Mouse (Mus musculus): ENCODE measurements around the gene Ralgps1. TPM values are rescaled to one million over a fixed set of nuclear protein-coding genes. Genes with fewer than 3 reads are reported as not detected.

Ralgps1 gene
- polyA plus RNA-seq, 1 experiment = 0.47 TPM

- H3ac ChIP-seq (ENCODE audit: control insufficient read depth, insufficient read length, low read depth) = no peak overlapping the region
- H3K4me3 ChIP-seq (ENCODE audit: insufficient read depth, poor library complexity, severe bottlenecking) = no peak overlapping the region
- peaks cover 99% of the 10 kb centered on the region for H3K36me3 ChIP-seq (ENCODE audit: control insufficient read depth, insufficient read depth)
- H3K79me3 ChIP-seq (ENCODE audit: low read depth) = peaks cover 32% of the 10 kb centered on the region
- TF ChIP-seq USF1 (IDR thresholded peaks at IDR 0.05; ENCODE audit: low read depth) = no peak
- TF ChIP-seq CEBPB (IDR thresholded peaks at IDR 0.05; ENCODE audit: low read depth) = no peak
- no peak for TF ChIP-seq CTCF (IDR thresholded peaks at IDR 0.05; ENCODE audit: control insufficient read depth, insufficient read depth, insufficient read length)
- no peak for TF ChIP-seq MAX (IDR thresholded peaks at IDR 0.05)
- TF ChIP-seq MYOG (IDR thresholded peaks at IDR 0.05; ENCODE audit: control insufficient read depth, extremely low read depth, insufficient read length) = no peak
- no peak for TF ChIP-seq FOSL1 (IDR thresholded peaks at IDR 0.05; ENCODE audit: insufficient read depth, low read length, poor library complexity, severe bottlenecking)
- TF ChIP-seq MYOD1 (IDR thresholded peaks at IDR 0.05; ENCODE audit: control insufficient read depth, insufficient read length, low read depth) = no peak
- H3K27me3 ChIP-seq (ENCODE audit: control insufficient read depth, insufficient read depth, insufficient read length) = no peaks in the 10 kb centered on the region
- H3K79me2 ChIP-seq (ENCODE audit: control insufficient read depth, insufficient read depth) = peaks cover 70% of the 10 kb centered on the region
Measured at GRCm38 (mm10) chr2:33233856-33234255, 137.4 kb downstream of the Ralgps1 start.

GRCm38 (mm10) chr2:33232782-33233570 lies 138.3 kb downstream of the Ralgps1 start:
- Histone ChIP-seq H3K27me3 (ENCODE audit: control insufficient read depth, insufficient read depth, insufficient read length) (no peaks in the 10 kb centered on the region), H3K36me3 (ENCODE audit: control insufficient read depth, insufficient read depth) (peaks cover 100% of the 10 kb centered on the region), H3K79me2 (ENCODE audit: control insufficient read depth, insufficient read depth) (peaks cover 79% of the 10 kb centered on the region), H3K79me3 (ENCODE audit: low read depth) (peaks cover 37% of the 10 kb centered on the region), H3K4me3 (ENCODE audit: insufficient read depth, poor library complexity, severe bottlenecking) (no peak overlapping the region), H3ac (ENCODE audit: control insufficient read depth, insufficient read length, low read depth) (no peak overlapping the region)
- TF ChIP-seq USF1 (IDR thresholded peaks at IDR 0.05; ENCODE audit: low read depth) (no peak), FOSL1 (IDR thresholded peaks at IDR 0.05; ENCODE audit: insufficient read depth, low read length, poor library complexity, severe bottlenecking) (no peak), CTCF (IDR thresholded peaks at IDR 0.05; ENCODE audit: control insufficient read depth, insufficient read depth, insufficient read length) (no peak), MYOG (IDR thresholded peaks at IDR 0.05; ENCODE audit: control insufficient read depth, extremely low read depth, insufficient read length) (no peak), CEBPB (IDR thresholded peaks at IDR 0.05; ENCODE audit: low read depth) (no peak), MYOD1 (IDR thresholded peaks at IDR 0.05; ENCODE audit: control insufficient read depth, insufficient read length, low read depth) (no peak), MAX (IDR thresholded peaks at IDR 0.05) (no peak)

GRCm38 (mm10) chr2:33231788-33232187 lies 139.5 kb downstream of the Ralgps1 start:
- no peak for TF ChIP-seq FOSL1 (IDR thresholded peaks at IDR 0.05; ENCODE audit: insufficient read depth, low read length, poor library complexity, severe bottlenecking)
- H3K36me3 ChIP-seq (ENCODE audit: control insufficient read depth, insufficient read depth) = peaks cover 97% of the 10 kb centered on the region
- H3ac ChIP-seq (ENCODE audit: control insufficient read depth, insufficient read length, low read depth) = no peak overlapping the region

DNA sequence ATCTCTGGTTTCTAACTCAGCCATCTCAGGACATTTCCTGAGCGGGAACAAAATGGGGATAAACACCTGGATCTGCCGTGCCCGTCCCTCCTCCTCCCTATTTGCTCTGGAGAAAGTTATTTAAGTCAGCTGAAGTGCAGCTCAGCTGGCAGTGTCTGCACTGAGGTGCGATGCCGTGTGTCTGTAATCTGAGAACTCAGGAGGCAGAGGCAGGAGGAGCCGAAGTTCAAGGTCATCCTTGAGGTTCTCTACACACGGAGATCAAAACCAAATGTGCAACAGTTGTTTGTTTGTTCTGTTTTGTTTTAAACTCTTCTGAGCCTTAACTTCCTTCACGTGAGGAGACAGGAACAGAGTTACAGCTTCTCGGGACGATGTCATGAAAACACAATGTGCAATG lies 140.6 kb downstream of the Ralgps1 start:
- Histone ChIP-seq H3K27me3 (ENCODE audit: control insufficient read depth, insufficient read depth, insufficient read length) (no peaks in the 10 kb centered on the region), H3K79me2 (ENCODE audit: control insufficient read depth, insufficient read depth) (peaks cover 99% of the 10 kb centered on the region), H3K79me3 (ENCODE audit: low read depth) (peaks cover 46% of the 10 kb centered on the region), H3K36me3 (ENCODE audit: control insufficient read depth, insufficient read depth) (peaks cover 97% of the 10 kb centered on the region), H3ac (ENCODE audit: control insufficient read depth, insufficient read length, low read depth) (no peak overlapping the region), H3K4me3 (ENCODE audit: insufficient read depth, poor library complexity, severe bottlenecking) (no peak overlapping the region)
- no peak for TF ChIP-seq MYOG (IDR thresholded peaks at IDR 0.05; ENCODE audit: control insufficient read depth, extremely low read depth, insufficient read length)
- no peak for TF ChIP-seq USF1 (IDR thresholded peaks at IDR 0.05; ENCODE audit: low read depth)
- TF ChIP-seq FOSL1 (IDR thresholded peaks at IDR 0.05; ENCODE audit: insufficient read depth, low read length, poor library complexity, severe bottlenecking) = no peak
- TF ChIP-seq CEBPB (IDR thresholded peaks at IDR 0.05; ENCODE audit: low read depth) = no peak
- TF ChIP-seq MAX (IDR thresholded peaks at IDR 0.05) = no peak
- TF ChIP-seq CTCF (IDR thresholded peaks at IDR 0.05; ENCODE audit: control insufficient read depth, insufficient read depth, insufficient read length) = no peak
- TF ChIP-seq MYOD1 (IDR thresholded peaks at IDR 0.05; ENCODE audit: control insufficient read depth, insufficient read length, low read depth) = no peak

More at GRCm38 (mm10) chr2:33231788-33232187, 139.5 kb downstream of the Ralgps1 start:
- no peak overlapping the region for H3K4me3 ChIP-seq (ENCODE audit: insufficient read depth, poor library complexity, severe bottlenecking)
- no peaks in the 10 kb centered on the region for H3K27me3 ChIP-seq (ENCODE audit: control insufficient read depth, insufficient read depth, insufficient read length)
- H3K79me3 ChIP-seq (ENCODE audit: low read depth) = peaks cover 40% of the 10 kb centered on the region
- H3K79me2 ChIP-seq (ENCODE audit: control insufficient read depth, insufficient read depth) = peaks cover 91% of the 10 kb centered on the region

DNA sequence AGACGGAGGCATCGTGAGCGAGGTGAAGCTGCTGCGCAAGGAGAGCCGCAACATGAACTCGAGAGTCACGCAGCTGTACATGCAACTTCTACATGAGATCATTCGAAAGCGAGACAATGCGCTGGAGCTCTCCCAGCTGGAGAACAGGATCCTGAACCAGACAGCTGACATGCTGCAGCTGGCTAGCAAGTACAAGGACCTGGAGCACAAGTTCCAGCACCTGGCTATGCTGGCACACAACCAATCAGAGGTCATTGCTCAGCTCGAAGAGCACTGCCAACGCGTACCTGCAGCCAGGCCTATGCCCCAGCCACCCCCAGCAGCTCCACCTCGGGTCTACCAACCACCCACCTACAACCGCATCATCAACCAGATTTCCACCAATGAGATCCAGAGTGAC lies 142.7 kb downstream of the Ralgps1 start:
- TF ChIP-seq FOSL1 (IDR thresholded peaks at IDR 0.05; ENCODE audit: insufficient read depth, low read length, poor library complexity, severe bottlenecking) (no peak), CEBPB (IDR thresholded peaks at IDR 0.05; ENCODE audit: low read depth) (no peak), MAX (IDR thresholded peaks at IDR 0.05) (no peak), USF1 (IDR thresholded peaks at IDR 0.05; ENCODE audit: low read depth) (no peak), MYOG (IDR thresholded peaks at IDR 0.05; ENCODE audit: control insufficient read depth, extremely low read depth, insufficient read length) (no peak), CTCF (IDR thresholded peaks at IDR 0.05; ENCODE audit: control insufficient read depth, insufficient read depth, insufficient read length) (no peak), MYOD1 (IDR thresholded peaks at IDR 0.05; ENCODE audit: control insufficient read depth, insufficient read length, low read depth) (no peak)
- H3ac ChIP-seq (ENCODE audit: control insufficient read depth, insufficient read length, low read depth) = no peak overlapping the region
- peaks cover 97% of the 10 kb centered on the region for H3K36me3 ChIP-seq (ENCODE audit: control insufficient read depth, insufficient read depth)
- no peaks in the 10 kb centered on the region for H3K27me3 ChIP-seq (ENCODE audit: control insufficient read depth, insufficient read depth, insufficient read length)
- peaks cover 55% of the 10 kb centered on the region for H3K79me3 ChIP-seq (ENCODE audit: low read depth)
- peaks cover 99% of the 10 kb centered on the region for H3K79me2 ChIP-seq (ENCODE audit: control insufficient read depth, insufficient read depth)
- H3K4me3 ChIP-seq (ENCODE audit: insufficient read depth, poor library complexity, severe bottlenecking) = no peak overlapping the region
